Mouse (Mus musculus) embryo, embryonic 11 days (tissue): ENCODE data around the gene Ift43.

Experiments
- DNase-seq: peaks from one replicate; pipeline ENCODE4 v3.0.0-alpha.2; 2015

Ift43 gene

DNA sequence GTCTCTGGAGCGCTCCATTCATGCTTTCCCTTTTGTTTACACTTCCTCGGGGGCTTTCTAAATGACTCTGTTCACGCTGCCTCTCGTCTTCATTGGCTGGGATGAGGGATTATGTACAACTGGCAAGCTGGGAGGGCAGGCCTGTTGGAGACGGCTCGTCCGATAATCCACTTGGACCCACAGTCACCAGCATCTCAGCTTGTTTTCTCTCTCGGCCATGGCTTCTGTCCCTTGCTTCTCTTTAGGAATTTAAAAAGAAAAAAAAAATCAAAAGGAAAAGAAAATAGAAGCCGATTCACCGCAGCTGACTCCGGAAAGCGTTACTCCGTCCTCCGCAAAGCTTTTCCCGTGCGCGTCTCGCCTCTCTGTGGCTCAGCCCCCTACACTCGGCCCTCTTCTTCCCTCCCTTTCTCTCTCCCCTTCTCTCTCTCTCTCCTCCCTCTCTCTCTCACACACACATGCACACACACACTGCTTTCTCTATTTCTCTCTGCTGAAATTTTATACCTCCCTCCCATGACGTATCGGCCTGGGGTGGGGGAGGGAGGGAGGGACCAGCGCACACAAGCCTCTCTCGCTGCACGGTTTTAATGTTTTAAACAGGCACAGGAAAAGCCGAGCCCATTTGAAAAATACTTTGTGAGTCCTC, 3.7 kb upstream of the Ift43 start, which contains the start of gene Tgfb3:
Gene Tgfb3, minus strand, starts transcription at position 489 of the 649 bp plus-strand sequence.
- peak; percentile 76 for DNase-seq

- peak; percentile 94 for DNase-seq
Measured at GRCm38 (mm10) chr12:86079202-86079667, 3.1 kb upstream of the Ift43 start.

GRCm38 (mm10) chr12:86085873-86086272, 3.5 kb downstream of the Ift43 start:
- no peak for DNase-seq

- no peak for DNase-seq
Measured at GRCm38 (mm10) chr12:86086550-86086949, 4.2 kb downstream of the Ift43 start.

DNA sequence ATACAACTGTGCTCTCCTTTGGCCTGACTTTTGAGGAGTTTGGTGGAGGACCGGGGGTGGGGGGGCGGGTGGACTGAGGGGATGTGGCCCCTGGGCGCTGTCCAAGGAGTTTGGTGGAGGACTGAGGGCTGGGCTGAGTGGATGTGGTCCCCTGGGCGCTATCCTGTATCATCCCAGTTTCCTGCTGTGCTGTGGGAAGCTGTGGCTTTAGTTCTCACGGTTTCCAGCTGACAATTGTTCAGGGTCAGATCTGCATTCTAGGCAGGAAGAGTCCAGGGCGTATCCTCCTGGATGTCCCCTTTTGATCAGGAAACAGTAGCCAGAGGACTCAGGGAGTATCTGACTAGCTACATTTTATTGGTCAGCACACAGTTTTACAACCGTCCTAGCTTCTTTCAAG, 5.7 kb downstream of the Ift43 start:
- no peak for DNase-seq

DNA sequence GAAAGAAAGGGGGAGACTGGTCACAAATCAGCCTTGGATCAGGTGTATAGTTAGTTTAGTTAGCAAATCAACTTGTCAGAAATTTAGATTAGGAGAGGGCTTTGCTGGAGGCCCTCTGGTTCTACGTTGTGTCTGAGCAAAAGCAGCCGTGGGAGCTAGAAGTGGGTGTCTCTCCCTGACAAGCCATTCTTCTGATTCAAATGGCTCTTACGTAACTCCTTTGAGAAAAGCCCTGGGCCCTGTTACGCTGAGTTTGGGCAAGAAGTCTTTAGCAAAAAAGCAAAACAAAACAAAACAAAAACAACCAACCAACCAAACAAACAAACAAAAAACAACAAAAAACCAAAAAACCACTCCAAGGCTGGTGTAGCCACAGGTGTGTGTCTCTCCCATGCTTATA, 8.4 kb downstream of the Ift43 start:
- DNase-seq, result no peak

DNA sequence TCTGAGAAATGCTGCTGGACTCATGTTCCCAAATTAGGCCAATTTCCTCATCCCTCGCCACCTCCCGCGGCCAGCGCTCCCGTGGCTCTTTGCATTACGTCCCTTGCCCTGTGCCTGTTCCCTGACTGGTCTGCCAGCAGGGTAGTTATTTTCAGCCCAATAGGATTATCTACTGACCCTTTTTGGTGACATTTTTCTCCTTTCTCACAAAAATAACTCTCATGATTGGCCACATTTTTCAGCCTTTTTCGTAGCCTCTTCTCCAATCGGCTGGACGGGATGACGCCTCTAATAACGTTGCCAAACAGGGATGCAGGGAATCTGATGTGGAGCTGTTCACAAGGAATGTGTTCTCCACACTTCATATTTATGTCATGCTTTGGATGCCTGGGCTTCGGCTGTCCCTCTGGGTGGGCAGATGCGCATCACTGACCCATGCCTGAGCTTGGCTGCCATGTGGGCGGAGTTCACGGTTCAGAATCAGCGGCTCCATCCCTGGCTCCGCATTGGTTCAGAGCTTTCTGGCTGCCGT, 9.3 kb downstream of the Ift43 start:
- DNase-seq, result peak; percentile 32

DNA sequence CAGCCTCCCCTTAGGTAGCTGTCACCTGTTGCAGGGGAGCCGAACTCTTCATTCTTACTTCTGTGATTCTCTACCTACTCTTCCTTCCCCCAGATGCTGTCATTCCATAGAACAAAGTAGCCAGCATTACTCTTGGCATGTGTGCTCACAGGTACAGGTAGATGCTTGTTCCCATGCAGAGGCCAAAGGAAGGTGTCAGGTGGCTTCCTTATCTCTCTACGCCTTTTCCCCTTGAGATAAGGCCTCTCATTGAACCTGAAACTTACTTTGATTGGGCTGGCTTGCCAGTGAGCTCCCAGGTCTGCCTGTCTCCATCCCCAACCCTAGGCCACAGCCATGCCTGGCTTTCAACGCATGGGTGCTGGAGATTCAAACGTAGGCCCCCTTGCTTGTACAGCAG, 11.7 kb downstream of the Ift43 start:
- DNase-seq, result no peak

DNA sequence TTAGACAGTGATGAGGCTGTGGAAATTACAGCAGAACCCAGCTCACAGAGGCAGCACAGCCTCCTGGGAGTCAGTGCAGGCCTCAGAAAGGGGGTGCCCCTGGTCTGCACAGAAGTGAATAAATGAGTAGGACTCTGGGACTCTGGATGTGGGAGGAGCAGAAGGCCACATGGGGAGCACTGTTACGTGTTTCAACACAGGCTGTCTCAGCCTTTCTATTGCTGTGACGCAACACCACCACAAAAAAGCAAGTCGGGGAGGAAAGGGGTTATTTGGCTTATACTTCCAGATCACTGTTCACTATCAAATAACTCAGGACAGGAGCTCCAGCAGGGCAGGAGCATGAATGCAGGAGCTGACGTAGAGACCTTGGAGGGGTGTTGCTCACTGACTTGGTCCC, 13.5 kb downstream of the Ift43 start:
- no peak for DNase-seq

DNA sequence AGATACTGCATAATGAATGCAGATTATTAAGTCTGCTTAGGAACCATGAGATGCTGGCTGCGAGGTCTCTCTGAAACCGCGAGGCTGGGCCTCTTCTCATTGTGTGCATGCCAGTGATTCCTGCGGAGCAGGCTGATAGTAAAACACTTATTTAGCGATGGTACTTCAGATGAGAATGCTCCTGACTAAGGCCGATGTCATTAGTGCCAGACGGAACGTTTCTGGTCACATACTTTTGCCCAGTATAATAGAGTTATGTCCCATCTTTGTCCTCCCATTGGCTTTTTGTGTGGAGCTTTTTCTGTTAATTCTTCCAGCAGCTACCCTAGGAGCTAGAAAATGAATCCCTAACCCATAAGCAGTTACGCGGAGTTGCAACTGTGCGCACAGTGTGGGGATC, 15.4 kb downstream of the Ift43 start:
- no peak for DNase-seq

GRCm38 (mm10) chr12:86100711-86101110, 18.4 kb downstream of the Ift43 start:
- no peak for DNase-seq

DNA sequence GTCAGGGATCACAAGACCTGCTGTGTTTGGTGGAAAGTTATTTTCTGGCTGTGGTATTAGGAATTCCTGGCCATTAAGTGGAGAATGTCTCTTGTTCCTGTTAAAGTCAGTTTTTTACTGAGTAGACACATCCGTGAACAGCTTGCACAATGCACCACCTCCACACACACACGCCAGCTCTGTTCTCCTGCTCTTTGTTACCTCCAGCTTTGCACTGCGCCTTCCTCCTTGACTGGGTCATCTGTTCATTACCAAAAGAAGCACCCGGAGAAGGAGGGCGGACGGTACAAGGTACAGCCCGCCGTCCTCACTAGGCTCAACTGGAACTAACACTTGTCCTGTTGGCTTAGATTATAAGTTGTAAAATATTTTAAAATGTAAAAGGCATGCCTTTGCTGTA, 20.3 kb downstream of the Ift43 start:
- no peak for DNase-seq

GRCm38 (mm10) chr12:86103391-86103790, 21.1 kb downstream of the Ift43 start:
- peak; percentile 28 for DNase-seq

DNA sequence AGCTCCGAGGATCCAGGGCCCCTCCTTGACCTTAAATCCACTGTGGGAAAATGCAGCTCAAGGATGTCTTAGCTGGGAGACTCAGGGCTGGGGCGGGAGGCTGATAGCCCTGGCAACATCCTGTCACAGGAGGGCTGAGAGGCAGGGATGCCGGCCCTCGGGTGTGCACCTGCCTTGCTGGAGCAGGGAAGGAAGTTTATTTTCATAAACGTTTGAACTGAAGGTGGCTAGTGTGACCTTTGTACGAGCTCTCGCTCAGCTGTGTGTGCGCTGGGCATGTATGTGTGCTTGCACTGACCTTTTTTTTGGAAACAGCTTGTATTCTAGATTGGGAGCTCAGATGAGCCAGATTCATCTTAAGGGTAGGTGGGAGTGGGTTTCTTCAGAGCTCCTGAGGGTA, 21.5 kb downstream of the Ift43 start:
- no peak for DNase-seq

GRCm38 (mm10) chr12:86104297-86104696, 22.0 kb downstream of the Ift43 start:
- DNase-seq, result no peak

DNA sequence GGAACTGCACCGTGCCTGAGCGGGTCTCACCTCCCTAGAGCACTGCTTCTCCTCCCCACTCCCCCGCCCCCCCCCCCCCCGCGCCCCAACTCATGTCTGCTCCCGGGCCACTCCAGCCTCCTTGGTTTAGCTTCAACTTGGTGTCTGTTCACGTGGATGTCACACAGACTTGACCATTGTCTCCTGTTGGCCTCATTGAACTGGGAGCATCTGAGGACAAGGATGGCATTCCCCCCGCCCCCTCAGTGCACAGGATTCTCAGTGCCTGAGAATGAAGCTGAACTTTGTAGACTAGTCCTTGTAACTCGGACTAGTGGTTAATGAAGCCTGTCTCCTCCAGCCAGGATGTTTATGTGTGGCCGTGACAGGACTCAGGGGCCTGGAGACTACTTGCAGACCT, 23.2 kb downstream of the Ift43 start:
- DNase-seq, result no peak

- DNase-seq, result no peak
Measured at GRCm38 (mm10) chr12:86106086-86106485, 23.7 kb downstream of the Ift43 start.

GRCm38 (mm10) chr12:86107645-86108044, 25.3 kb downstream of the Ift43 start:
- no peak for DNase-seq

DNA sequence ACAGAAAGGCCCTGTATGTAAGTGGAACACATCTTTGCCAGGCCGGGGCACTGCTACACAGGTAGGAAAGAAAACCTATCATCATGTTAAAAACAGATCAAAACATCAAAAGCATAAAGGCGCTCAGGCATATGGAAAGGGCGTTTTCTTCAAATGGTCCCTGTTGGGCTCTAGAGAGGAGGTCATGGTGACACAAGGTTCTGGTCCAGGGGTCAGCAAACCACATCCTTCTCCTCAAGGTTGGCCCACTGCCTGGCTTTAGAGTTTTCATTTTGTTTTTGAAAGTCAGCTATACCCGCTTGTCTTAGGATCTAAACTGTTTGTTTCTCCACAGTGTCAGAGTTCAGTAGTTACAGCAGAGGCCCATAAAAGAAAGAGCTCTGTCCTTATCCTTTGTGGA, 27.2 kb downstream of the Ift43 start:
- no peak for DNase-seq

- DNase-seq, result no peak
Measured at GRCm38 (mm10) chr12:86110637-86111036, 28.3 kb downstream of the Ift43 start.

GRCm38 (mm10) chr12:86116295-86116835, 34.0 kb downstream of the Ift43 start:
- no peak for DNase-seq

GRCm38 (mm10) chr12:86124016-86124415, 41.7 kb downstream of the Ift43 start:
- no peak for DNase-seq

DNA sequence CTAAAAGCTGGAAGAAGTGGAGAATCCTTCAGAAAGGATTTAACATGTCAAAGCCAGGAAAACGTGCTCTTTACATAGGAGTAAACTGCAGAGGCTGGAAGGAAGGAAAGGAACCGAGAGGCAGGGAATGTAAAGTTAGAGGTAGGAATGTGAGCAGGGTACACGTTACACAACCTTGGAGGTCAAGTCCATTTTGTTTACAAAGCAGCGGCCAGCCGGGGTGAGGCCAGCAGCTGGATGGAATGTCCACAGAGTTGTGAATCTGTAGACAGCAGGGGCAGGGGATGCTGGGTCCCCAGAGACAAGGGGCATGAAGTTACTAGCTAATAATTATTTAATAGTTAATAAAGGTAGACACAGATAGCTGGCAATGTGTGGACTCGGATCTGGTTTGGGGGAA, 45.8 kb downstream of the Ift43 start:
- DNase-seq, result no peak

DNA sequence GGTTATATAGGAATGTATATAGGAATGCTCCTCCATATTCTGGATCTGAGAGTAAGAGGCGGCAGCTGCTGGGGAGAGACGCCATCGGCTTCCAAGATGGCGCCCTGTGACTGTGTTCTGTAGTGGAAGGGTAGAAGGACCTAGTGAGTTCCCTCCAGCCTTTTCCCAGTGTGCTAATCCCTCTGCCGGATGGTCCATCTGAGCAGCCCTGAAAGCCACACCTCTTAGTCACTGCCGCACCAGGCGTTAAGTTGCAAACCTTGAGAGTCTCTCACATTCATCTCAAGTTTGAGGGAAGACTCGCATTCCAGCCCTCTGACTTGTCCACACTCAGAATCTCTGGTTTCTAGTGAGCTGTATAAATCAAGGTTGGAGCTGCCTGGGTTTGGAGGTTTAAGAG, 46.7 kb downstream of the Ift43 start:
- no peak for DNase-seq

GRCm38 (mm10) chr12:86129696-86130095, 47.4 kb downstream of the Ift43 start:
- no peak for DNase-seq
